Mouse (Mus musculus) embryonic facial prominence, embryonic 11.5 days (tissue): ENCODE measurements around the gene 9530053A07Rik. TPM values are rescaled to one million over a fixed set of nuclear protein-coding genes. Genes with fewer than 3 reads are reported as not detected.
"Not testable (repeated sequence)": the region's sequence is repeated elsewhere in the genome, so short reads cannot be mapped to it uniquely, and the experiment has no call there.

ENCODE experiments used
- ATAC-seq: fragments of 200-750 bp; cut with Nextera tagmentation; replicated peaks from 2 replicates; pipeline ENCODE4 v1.8.0; 2017; ENCODE audit warnings: low read depth; ENCODE audit not compliant: insufficient number of reproducible peaks, low FRiP score, low TSS enrichment
- DNase-seq: peaks from one replicate; pipeline ENCODE4 v3.0.0-alpha.2; 2015; ENCODE audit warnings: low spot score
- H3K27ac ChIP-seq: fragments of 300-500 bp; sonication (generic); replicated peaks from 2 replicates; pipeline ENCODE4 v1.5.1; 2014; ENCODE audit warnings: mild to moderate bottlenecking, low read depth, low read length, control low read depth
- H3K27me3 ChIP-seq: fragments of 300-500 bp; sonication (generic); 2 replicates; pipeline ENCODE4 v1.6.1; 2014; ENCODE audit warnings: mild to moderate bottlenecking, low read length, moderate library complexity, mixed read lengths; ENCODE audit not compliant: control insufficient read depth, insufficient read depth
- H3K36me3 ChIP-seq: fragments of 300-500 bp; sonication (generic); replicated peaks from 2 replicates; pipeline ENCODE4 v1.6.1; 2014; ENCODE audit warnings: low read depth, mild to moderate bottlenecking, low read length, moderate library complexity, mixed read lengths; ENCODE audit not compliant: control insufficient read depth, insufficient read depth
- H3K4me1 ChIP-seq: fragments of 300-500 bp; sonication (generic); 2 replicates; pipeline ENCODE4 v1.6.1; 2014; ENCODE audit warnings: low read length, mixed read lengths; ENCODE audit not compliant: control insufficient read depth, insufficient read depth
- H3K4me2 ChIP-seq: fragments of 300-500 bp; sonication (generic); 2 replicates; pipeline ENCODE4 v1.6.1; 2014; ENCODE audit warnings: low read depth, mild to moderate bottlenecking, control low read depth, low read length, moderate library complexity
- H3K4me3 ChIP-seq: fragments of 300-500 bp; sonication (generic); 2 replicates; pipeline ENCODE4 v1.5.1; 2014; ENCODE audit warnings: low read depth, low read length, control low read depth
- H3K9ac ChIP-seq: fragments of 300-500 bp; sonication (generic); replicated peaks from 2 replicates; pipeline ENCODE4 v1.6.1; 2014; ENCODE audit warnings: mild to moderate bottlenecking, control low read depth, low read length
- H3K9me3 ChIP-seq: fragments of 300-500 bp; sonication (generic); replicated peaks from 2 replicates; pipeline ENCODE4 v1.6.1; 2016; ENCODE audit warnings: mild to moderate bottlenecking, low read length, inconsistent platforms, mixed read lengths; ENCODE audit not compliant: control insufficient read depth
- WGBS: fragments of 180-500 bp; shearing (Covaris S2); extraction: QIAGEN DNeasy Blood & Tissue Kit; methylation state at CpG from one replicate; pipeline ENCODE4 v1.1.7; 2014; 5-methylcytosine and 5-hydroxymethylcytosine counted together
- polyA plus RNA-seq: library from polyadenylated mRNA; unstranded; fragments of >200 nt; fragmentation: Nextera tagmentation; extraction: Ambion mirVana; gene quantifications from 2 replicates; pipeline ENCODE4 v1.2.1, GENCODE M21; 2014

9530053A07Rik gene
- polyA plus RNA-seq, 1 experiment from 2014 or later, result not detected

DNA sequence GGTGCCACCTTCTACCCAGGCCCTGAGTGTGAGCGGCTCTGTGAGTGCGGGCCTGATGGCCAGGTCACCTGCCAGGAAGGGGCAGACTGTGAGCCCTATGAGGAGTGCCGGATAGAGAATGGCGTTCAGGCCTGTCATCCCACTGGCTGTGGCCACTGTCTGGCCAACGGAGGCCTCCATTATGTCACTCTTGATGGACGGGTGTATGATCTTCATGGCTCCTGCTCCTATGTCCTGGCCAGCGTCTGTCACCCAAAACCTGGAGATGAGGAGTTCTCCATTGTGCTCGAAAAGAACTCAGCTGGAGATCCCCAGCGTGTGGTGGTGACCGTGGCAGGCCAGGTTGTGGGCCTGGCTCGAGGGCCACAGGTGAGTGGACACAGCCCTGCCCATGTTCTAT, 23.0 kb upstream of the 9530053A07Rik start:
- ATAC-seq (no peak), DNase-seq (no peak)
- Histone ChIP-seq H3K9ac (no peak overlapping the region), H3K9me3 (no peaks in the 10 kb centered on the region), H3K4me3 (no peak overlapping the region), H3K27ac (no peak overlapping the region), H3K4me1 (no peaks in the 10 kb centered on the region), H3K27me3 (no peaks in the 10 kb centered on the region; the same call in 1 of the 2 replicates), H3K4me2 (no peak overlapping the region), H3K36me3 (no peaks in the 10 kb centered on the region)
- 90% methylated on average over 11 of the region's 11 CpGs for WGBS

DNA sequence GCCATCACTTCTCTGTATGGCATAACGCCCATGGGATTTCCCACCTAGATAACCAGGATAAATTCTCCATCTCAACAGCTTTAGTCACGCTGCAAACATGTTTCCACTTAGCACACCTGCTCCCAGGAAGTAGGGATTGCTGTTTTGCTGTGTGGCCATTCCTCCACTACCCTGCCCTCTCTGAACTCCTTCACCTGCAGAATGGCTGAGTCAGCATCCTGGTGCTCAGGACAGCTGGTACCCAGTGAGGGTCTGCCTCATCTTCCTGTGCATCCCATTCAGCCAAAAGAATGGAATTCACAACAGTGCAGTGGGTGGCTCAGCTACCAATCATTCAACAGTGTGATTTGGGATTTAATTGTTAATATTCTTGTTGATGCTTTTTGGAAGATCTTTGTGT, 14.6 kb upstream of the 9530053A07Rik start:
- no peak overlapping the region for H3K4me3 ChIP-seq
- H3K4me1 ChIP-seq, result no peaks in the 10 kb centered on the region
- no peaks in the 10 kb centered on the region for H3K9me3 ChIP-seq
- no peaks in the 10 kb centered on the region for H3K36me3 ChIP-seq
- WGBS, result 76% methylated on average over 2 of the region's 2 CpGs
- no peak overlapping the region for H3K9ac ChIP-seq
- ATAC-seq (no peak), DNase-seq (no peak)
- no peak overlapping the region for H3K27ac ChIP-seq
- no peak overlapping the region for H3K4me2 ChIP-seq
- H3K27me3 ChIP-seq, result no peaks in the 10 kb centered on the region

GRCm38 (mm10) chr7:28137613-28138012, 8.3 kb downstream of the 9530053A07Rik start:
- DNase-seq (peak; percentile 59), ATAC-seq (no peak)
- Histone ChIP-seq H3K4me1 (no peaks in the 10 kb centered on the region), H3K9ac (no peak overlapping the region), H3K27ac (no peak overlapping the region), H3K4me3 (no peak overlapping the region), H3K27me3 (no peaks in the 10 kb centered on the region), H3K4me2 (no peak overlapping the region), H3K9me3 (no peaks in the 10 kb centered on the region), H3K36me3 (no peaks in the 10 kb centered on the region)
- WGBS, result 60% methylated on average over 5 of the region's 5 CpGs

DNA sequence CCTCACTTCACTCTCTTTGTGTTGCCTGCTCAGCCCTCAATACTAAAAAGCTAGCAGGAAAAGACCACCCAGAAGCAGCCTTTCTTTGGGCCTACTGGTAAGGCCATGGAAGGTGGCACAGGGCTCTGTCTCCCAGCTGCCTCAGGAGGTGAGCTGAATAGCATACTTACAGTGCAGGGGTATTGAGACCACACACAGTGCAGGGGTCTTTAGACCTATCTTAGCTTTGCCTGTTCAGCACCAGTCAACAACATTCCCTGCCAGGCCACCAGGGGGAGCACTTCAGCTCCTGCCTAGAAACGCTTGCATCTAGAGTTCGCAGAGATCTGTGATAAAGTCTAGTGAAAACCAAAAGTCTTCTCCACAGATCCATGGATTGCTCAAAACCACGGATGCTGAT, 19.0 kb downstream of the 9530053A07Rik start:
- ATAC-seq (peak; percentile 84; the same call in 1 of the 2 replicates), DNase-seq (peak; percentile 78)
- Histone ChIP-seq H3K4me3 (no peak overlapping the region), H3K27me3 (no peaks in the 10 kb centered on the region), H3K9ac (no peak overlapping the region), H3K36me3 (no peaks in the 10 kb centered on the region), H3K4me2 (no peak overlapping the region), H3K27ac (no peak overlapping the region), H3K9me3 (no peaks in the 10 kb centered on the region), H3K4me1 (no peaks in the 10 kb centered on the region)
- WGBS, result 33% methylated on average over 3 of the region's 3 CpGs

DNA sequence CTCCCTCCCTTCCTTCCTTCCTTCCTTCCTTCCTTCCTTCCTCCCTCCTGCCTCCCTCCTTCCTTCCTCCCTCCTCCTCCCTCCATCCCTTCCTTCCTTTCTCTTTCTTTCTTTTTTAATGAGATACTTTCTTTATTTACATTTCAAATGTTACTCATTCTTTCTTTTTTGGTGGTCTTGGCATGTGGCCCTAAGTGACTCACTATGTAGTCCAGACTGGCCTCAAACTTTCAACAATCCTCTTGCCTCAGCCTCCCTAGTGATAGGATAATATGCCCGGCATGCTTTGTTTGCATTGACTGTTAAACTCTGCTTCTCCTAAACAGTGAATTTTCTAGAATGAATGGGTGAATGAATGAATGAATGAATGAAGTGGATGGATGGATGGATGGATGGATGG, 20.6 kb downstream of the 9530053A07Rik start:
- WGBS, result 90% methylated on average over 1 of the region's 1 CpGs

DNA sequence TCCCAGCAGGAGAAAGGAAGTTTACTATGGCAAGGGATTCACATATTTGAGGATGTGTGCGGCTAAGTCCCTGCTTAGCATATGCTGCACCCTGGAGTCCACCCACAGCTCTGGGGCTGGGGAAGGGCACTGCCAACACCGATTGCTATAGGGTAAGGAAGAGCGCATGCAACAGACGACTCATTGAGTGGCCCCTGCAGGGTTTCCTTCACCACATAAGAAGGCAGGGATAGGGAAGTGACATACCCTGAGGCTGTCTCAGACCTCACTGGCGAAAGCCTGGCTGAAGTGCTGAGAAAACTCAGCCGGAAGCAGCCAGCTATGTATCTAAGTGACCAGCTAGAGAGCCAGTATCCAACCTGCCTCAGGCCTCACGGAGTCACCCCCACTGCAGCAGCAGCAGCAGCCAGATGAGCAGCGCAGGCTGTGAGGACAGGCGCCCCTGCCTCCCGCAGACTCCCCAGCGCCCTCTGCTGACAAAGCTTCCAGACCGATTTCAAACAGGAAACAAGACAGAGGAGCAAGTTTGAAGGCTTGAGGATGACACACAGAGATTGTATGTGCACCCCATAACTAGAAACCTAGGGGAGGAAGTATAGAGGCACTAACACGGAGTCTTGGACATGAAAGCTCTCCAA, 22.4 kb downstream of the 9530053A07Rik start:
- Histone ChIP-seq H3K36me3 (no peaks in the 10 kb centered on the region), H3K27ac (no peak overlapping the region), H3K9me3 (no peaks in the 10 kb centered on the region), H3K4me1 (no peaks in the 10 kb centered on the region), H3K4me3 (no peak overlapping the region), H3K4me2 (peak overlapping the region; percentile 4; the same call in 1 of the 2 replicates), H3K9ac (peak overlapping the region; percentile 28; the same call in 1 of the 2 replicates), H3K27me3 (no peaks in the 10 kb centered on the region)
- ATAC-seq (no peak), DNase-seq (peak; percentile 65)
- 10% methylated on average over 13 of the region's 13 CpGs for WGBS

More for the DNA sequence above, 20.6 kb downstream of the 9530053A07Rik start:
- Histone ChIP-seq H3K9ac (no peak overlapping the region), H3K9me3 (no peaks in the 10 kb centered on the region), H3K4me3 (no peak overlapping the region), H3K4me2 (no peak overlapping the region), H3K4me1 (no peaks in the 10 kb centered on the region), H3K27ac (no peak overlapping the region), H3K27me3 (no peaks in the 10 kb centered on the region), H3K36me3 (no peaks in the 10 kb centered on the region)
- no peak for DNase-seq
- no peak for ATAC-seq

GRCm38 (mm10) chr7:28153595-28153994, 24.3 kb downstream of the 9530053A07Rik start:
- not testable (repeated sequence) for H3K4me1 ChIP-seq, H3K9me3 ChIP-seq, H3K27ac ChIP-seq, H3K27me3 ChIP-seq, DNase-seq, ATAC-seq, H3K36me3 ChIP-seq, H3K9ac ChIP-seq, H3K4me2 ChIP-seq, H3K4me3 ChIP-seq
- 46% methylated on average over 5 of the region's 5 CpGs for WGBS

DNA sequence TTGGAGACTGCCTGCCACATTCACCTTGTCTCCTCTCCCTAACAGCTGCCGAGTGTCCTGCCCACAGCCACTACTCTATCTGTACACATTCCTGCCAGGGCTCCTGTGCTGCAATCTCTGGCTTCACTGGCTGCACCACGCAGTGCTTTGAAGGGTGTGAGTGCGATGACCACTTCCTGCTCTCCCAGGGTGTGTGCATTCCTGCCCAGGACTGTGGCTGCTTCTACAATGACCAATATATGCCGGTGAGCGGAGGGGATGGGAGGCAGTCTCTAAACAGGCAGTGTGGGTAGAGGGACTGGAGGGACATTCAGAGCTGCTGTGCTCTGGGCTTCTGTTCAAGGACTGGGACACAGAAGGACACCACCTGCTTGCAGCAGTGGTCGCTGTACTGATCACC, 30.0 kb downstream of the 9530053A07Rik start:
- no peak overlapping the region for H3K4me2 ChIP-seq
- ATAC-seq (no peak), DNase-seq (no peak)
- WGBS, result 59% methylated on average over 6 of the region's 6 CpGs
- no peak overlapping the region for H3K27ac ChIP-seq
- no peak overlapping the region for H3K9ac ChIP-seq
- H3K4me1 ChIP-seq, result no peaks in the 10 kb centered on the region
- no peak overlapping the region for H3K4me3 ChIP-seq
- no peaks in the 10 kb centered on the region for H3K9me3 ChIP-seq
- H3K27me3 ChIP-seq, result no peaks in the 10 kb centered on the region
- no peaks in the 10 kb centered on the region for H3K36me3 ChIP-seq
